7 mouse cellular contexts compared by ENCODE assay signal in genomic region chr19:29354895-29355877, GRCm38 (mm10). TPM values are rescaled to one million over a fixed set of nuclear protein-coding genes. Genes with fewer than 3 reads are reported as not detected.
DNase-seq lines count a peak whose midpoint lies in the region; ATAC-seq and TF ChIP-seq lines count a peak whose summit lies in the region.

No protein-coding gene starts in this region.

- H3K4me1 ChIP-seq in intestine, postnatal 0 days (replicated peaks; ENCODE audit: control insufficient read depth, insufficient read depth, low read length): no peaks in the 10 kb centered on the region
- no peaks in the 10 kb centered on the region for H3K4me1 ChIP-seq in limb, embryonic 12.5 days (replicated peaks)
- 0 out of 2 replicates have a peak, but pooled peaks cover 5% of the 10 kb centered on the region for H3K4me1 ChIP-seq in midbrain, embryonic 14.5 days (ENCODE audit: control insufficient read depth, insufficient read depth, low read length)

- H3K9me3 ChIP-seq in intestine, postnatal 0 days (ENCODE audit: control insufficient read depth): no peaks in the 10 kb centered on the region
- no peaks in the 10 kb centered on the region for H3K9me3 ChIP-seq in limb, embryonic 12.5 days
- H3K9me3 ChIP-seq in midbrain, embryonic 14.5 days (ENCODE audit: control insufficient read depth, low read length): no peaks in the 10 kb centered on the region

- peak; percentile 28 for ATAC-seq in intestine, postnatal 0 days
- peak; percentile 31; the same call in 1 of the 2 replicates for ATAC-seq in limb, embryonic 12.5 days (ENCODE audit: insufficient number of reproducible peaks, insufficient read depth, low FRiP score, low TSS enrichment, low read depth)
- ATAC-seq in midbrain, embryonic 14.5 days (ENCODE audit: low FRiP score, low TSS enrichment): peak; percentile 43; the same call in 1 of the 2 replicates

- TF ChIP-seq CTCF in intestine, postnatal 0 days (IDR thresholded peaks at IDR 0.05; ENCODE audit: low read depth): peak; percentile 96

- H3K4me2 ChIP-seq in intestine, postnatal 0 days (replicated peaks; ENCODE audit: low read depth): peak overlapping the region; percentile 67
- peak overlapping the region; percentile 63 for H3K4me2 ChIP-seq in limb, embryonic 12.5 days
- peak overlapping the region; percentile 51 for H3K4me2 ChIP-seq in midbrain, embryonic 14.5 days (ENCODE audit: low read length)

- peak overlapping the region; percentile 29 for H3K4me3 ChIP-seq in intestine, postnatal 0 days (ENCODE audit: low read depth, low read length)
- peak overlapping the region; percentile 36 for H3K4me3 ChIP-seq in limb, embryonic 12.5 days (replicated peaks)
- peak overlapping the region; percentile 12; the same call in 1 of the 2 replicates for H3K4me3 ChIP-seq in midbrain, embryonic 14.5 days (replicated peaks; ENCODE audit: low read depth, low read length)

- DNase-seq in adrenal gland, postnatal 10 days: peak; percentile 95
- DNase-seq in embryo, embryonic 11.5 days (ENCODE audit: low read depth, low spot score): peak; percentile 83
- DNase-seq in gastrocnemius, postnatal 4 days (ENCODE audit: low spot score in 2 of 2): peak; percentile 86 to 92
- DNase-seq in midbrain, embryonic 14.5 days: peak; percentile 92
- DNase-seq in spleen, adult 12 weeks (ENCODE audit: low spot score): peak; percentile 76

- no peak overlapping the region for H3K27ac ChIP-seq in intestine, postnatal 0 days (ENCODE audit: low read depth, low read length)
- no peak overlapping the region for H3K27ac ChIP-seq in limb, embryonic 12.5 days
- no peak overlapping the region for H3K27ac ChIP-seq in midbrain, embryonic 14.5 days (replicated peaks; ENCODE audit: low read depth, low read length)

- no peaks in the 10 kb centered on the region for H3K27me3 ChIP-seq in intestine, postnatal 0 days (replicated peaks; ENCODE audit: control insufficient read depth, insufficient read depth, low read length)
- no peaks in the 10 kb centered on the region for H3K27me3 ChIP-seq in limb, embryonic 12.5 days
- no peaks in the 10 kb centered on the region for H3K27me3 ChIP-seq in midbrain, embryonic 14.5 days (ENCODE audit: control insufficient read depth, insufficient read depth, low read length)

- peaks cover 29% of the 10 kb centered on the region for H3K36me3 ChIP-seq in intestine, postnatal 0 days (ENCODE audit: control insufficient read depth, insufficient read depth)
- no peaks in the 10 kb centered on the region; the same call in 1 of the 2 replicates for H3K36me3 ChIP-seq in limb, embryonic 12.5 days
- H3K36me3 ChIP-seq in midbrain, embryonic 14.5 days (ENCODE audit: control insufficient read depth, insufficient read depth, low read length): peaks cover 31% of the 10 kb centered on the region

- no peak overlapping the region for H3K9ac ChIP-seq in intestine, postnatal 0 days (ENCODE audit: low read depth, low read length)
- H3K9ac ChIP-seq in limb, embryonic 12.5 days (replicated peaks): 0 out of 2 replicates have a peak overlapping the region, but pooled peaks have one; percentile 18
- H3K9ac ChIP-seq in midbrain, embryonic 14.5 days (replicated peaks; ENCODE audit: low read length): no peak overlapping the region

- 5% methylated on average over 20 of the region's 20 CpGs for WGBS in intestine, postnatal 0 days
- 4% methylated on average over 20 of the region's 20 CpGs for WGBS in limb, embryonic 12.5 days
- 4% methylated on average over 20 of the region's 20 CpGs for WGBS in midbrain, embryonic 14.5 days

RNA-seq across cellular contexts. Expression of gene Plgrkt, which starts 12.0 kb away (rescaled TPM):
- 10 to 100 TPM; 44.0 to 83.3 TPM for total RNA-seq in adrenal gland, postnatal 10 days (2021)
- total RNA-seq in gastrocnemius, postnatal 4 days (2021): 10 to 100 TPM; 35.6 to 41.7 TPM
- 147 TPM in 2 replicates for polyA plus RNA-seq in intestine, postnatal 0 days (2015; fragmentation: Nextera tagmentation; extraction: Ambion mirVana)
- polyA plus RNA-seq in limb, embryonic 12.5 days (2016; fragmentation: Nextera tagmentation; extraction: Ambion mirVana): 50.2 and 51.5 TPM in 2 replicates
- 97.2 and 102 TPM in 2 replicates for polyA plus RNA-seq in midbrain, embryonic 14.5 days (2014; fragmentation: Nextera tagmentation; extraction: Ambion mirVana)

RNA-seq across cellular contexts. Expression of gene Cd274, which starts 12.1 kb away (rescaled TPM):
- 1 to 10 TPM; 2.7 to 6.9 TPM for total RNA-seq in adrenal gland, postnatal 10 days (2021)
- total RNA-seq in gastrocnemius, postnatal 4 days (2021): 1 to 10 TPM in 1 of 2 experiments, under 1 TPM in 1; 0.76 to 1.1 TPM
- 0.30 TPM in 2 replicates for polyA plus RNA-seq in intestine, postnatal 0 days (2015; fragmentation: Nextera tagmentation; extraction: Ambion mirVana)
- 0.13 and 0.21 TPM in 2 replicates for polyA plus RNA-seq in limb, embryonic 12.5 days (2016; fragmentation: Nextera tagmentation; extraction: Ambion mirVana)
- polyA plus RNA-seq in midbrain, embryonic 14.5 days (2014; fragmentation: Nextera tagmentation; extraction: Ambion mirVana): 0.36 and 0.66 TPM in 2 replicates

RNA-seq across cellular contexts. Expression of gene Rln1, which starts 20.7 kb away (rescaled TPM):
- total RNA-seq in adrenal gland, postnatal 10 days (2021): not detected
- 1 to 10 TPM in 1 of 2 experiments, under 1 TPM in 1; 0.78 to 1.1 TPM for total RNA-seq in gastrocnemius, postnatal 4 days (2021)
- polyA plus RNA-seq in intestine, postnatal 0 days (2015; fragmentation: Nextera tagmentation; extraction: Ambion mirVana): not detected in 2 replicates
- 0.30 and 0.60 TPM in 2 replicates for polyA plus RNA-seq in limb, embryonic 12.5 days (2016; fragmentation: Nextera tagmentation; extraction: Ambion mirVana)
- polyA plus RNA-seq in midbrain, embryonic 14.5 days (2014; fragmentation: Nextera tagmentation; extraction: Ambion mirVana): 2.7 and 3.3 TPM in 2 replicates

RNA-seq across cellular contexts. Expression of gene Insl6, which starts 30.0 kb away (rescaled TPM):
- total RNA-seq in adrenal gland, postnatal 10 days (2021): under 1 TPM in 1 of 2 experiments, not detected in 1; 0.66 TPM
- total RNA-seq in gastrocnemius, postnatal 4 days (2021): under 1 TPM; 0.80 to 0.83 TPM
- polyA plus RNA-seq in intestine, postnatal 0 days (2015; fragmentation: Nextera tagmentation; extraction: Ambion mirVana): 48.4 and 50.0 TPM in 2 replicates
- 7.3 and 7.8 TPM in 2 replicates for polyA plus RNA-seq in limb, embryonic 12.5 days (2016; fragmentation: Nextera tagmentation; extraction: Ambion mirVana)
- 0.77 and 1.9 TPM in 2 replicates for polyA plus RNA-seq in midbrain, embryonic 14.5 days (2014; fragmentation: Nextera tagmentation; extraction: Ambion mirVana)

RNA-seq across cellular contexts. Expression of gene Pdcd1lg2, which starts 55.5 kb away (rescaled TPM):
- total RNA-seq in adrenal gland, postnatal 10 days (2021): not detected
- not detected for total RNA-seq in gastrocnemius, postnatal 4 days (2021)
- 0.17 TPM in 1 of 2 replicates, not detected in the other for polyA plus RNA-seq in intestine, postnatal 0 days (2015; fragmentation: Nextera tagmentation; extraction: Ambion mirVana)
- polyA plus RNA-seq in limb, embryonic 12.5 days (2016; fragmentation: Nextera tagmentation; extraction: Ambion mirVana): not detected in 2 replicates
- 0.12 TPM in 1 of 2 replicates, not detected in the other for polyA plus RNA-seq in midbrain, embryonic 14.5 days (2014; fragmentation: Nextera tagmentation; extraction: Ambion mirVana)
